Mouse (Mus musculus) embryonic facial prominence, embryonic 14.5 days (tissue): ENCODE measurements around the gene Gjb4. TPM values are rescaled to one million over a fixed set of nuclear protein-coding genes. Genes with fewer than 3 reads are reported as not detected.
A peak's percentile ranks its signal among the peaks of the same experiment; 100 is the strongest.

Experiments used
- ATAC-seq: fragments of 200-750 bp; cut with Nextera tagmentation; 2 replicates; pipeline ENCODE4 v1.8.0; 2017; ENCODE audit warnings: low read depth, moderate number of reproducible peaks, moderate TSS enrichment
- DNase-seq: peaks from one replicate; pipeline ENCODE4 v3.0.0-alpha.2; 2015; ENCODE audit warnings: low spot score
- H3K27ac ChIP-seq: fragments of 300-500 bp; sonication (generic); replicated peaks from 2 replicates; pipeline ENCODE4 v1.5.1; 2014; ENCODE audit warnings: low read depth, mild to moderate bottlenecking, low read length, moderate library complexity
- H3K27me3 ChIP-seq: fragments of 300-500 bp; sonication (generic); replicated peaks from 2 replicates; pipeline ENCODE4 v1.6.1; 2014; ENCODE audit warnings: low read length; ENCODE audit not compliant: control insufficient read depth, insufficient read depth
- H3K36me3 ChIP-seq: fragments of 300-500 bp; sonication (generic); 2 replicates; pipeline ENCODE4 v1.6.1; 2014; ENCODE audit warnings: low read length, mixed read lengths; ENCODE audit not compliant: control insufficient read depth, insufficient read depth
- H3K4me1 ChIP-seq: fragments of 300-500 bp; sonication (generic); 2 replicates; pipeline ENCODE4 v1.6.1; 2014; ENCODE audit warnings: antibody characterized with exemption, low read length; ENCODE audit not compliant: control insufficient read depth, insufficient read depth
- H3K4me2 ChIP-seq: fragments of 300-500 bp; sonication (generic); 2 replicates; pipeline ENCODE4 v1.6.1; 2014; ENCODE audit warnings: low read depth, mild to moderate bottlenecking, low read length, moderate library complexity, mixed read lengths
- H3K4me3 ChIP-seq: fragments of 300-500 bp; sonication (generic); 2 replicates; pipeline ENCODE4 v1.5.1; 2014; ENCODE audit warnings: low read depth, mild to moderate bottlenecking, low read length
- H3K9ac ChIP-seq: fragments of 300-500 bp; sonication (generic); 2 replicates; pipeline ENCODE4 v1.6.1; 2014; ENCODE audit warnings: low read depth, mild to moderate bottlenecking, low read length, moderate library complexity, mixed read lengths
- H3K9me3 ChIP-seq: fragments of 300-500 bp; sonication (generic); 2 replicates; pipeline ENCODE4 v1.6.1; 2016; ENCODE audit warnings: low read length; ENCODE audit not compliant: control insufficient read depth
- WGBS: fragments of 180-500 bp; shearing (Covaris S2); extraction: QIAGEN DNeasy Blood & Tissue Kit; methylation state at CpG from one replicate; pipeline ENCODE4 v1.1.7; 2014; 5-methylcytosine and 5-hydroxymethylcytosine counted together
- polyA plus RNA-seq: library from polyadenylated mRNA; unstranded; fragments of >200 nt; fragmentation: Nextera tagmentation; extraction: Ambion mirVana; gene quantifications from 2 replicates; pipeline ENCODE4 v1.2.1, GENCODE M21; 2014

Gjb4 gene
- polyA plus RNA-seq, 1 experiment from 2014 or later = 1.3 TPM

- ATAC-seq = no peak
- no peak for DNase-seq
Measured at GRCm38 (mm10) chr4:127334870-127335504, 18.9 kb downstream of the Gjb4 start.

GRCm38 (mm10) chr4:127331171-127331570 lies 22.7 kb downstream of the Gjb4 start:
- no peak overlapping the region for H3K9ac ChIP-seq
- 21% methylated on average over 13 of the region's 13 CpGs for whole genome bisulfite sequencing
- ATAC-seq = no peak
- H3K4me1 ChIP-seq = peaks cover 7% of the 10 kb centered on the region
- peak overlapping the region; percentile 45 for H3K4me2 ChIP-seq
- no peaks in the 10 kb centered on the region for H3K36me3 ChIP-seq
- DNase-seq = no peak
- peak overlapping the region; percentile 31; the same call in 1 of the 2 replicates for H3K4me3 ChIP-seq
- H3K27me3 ChIP-seq = peaks cover 55% of the 10 kb centered on the region
- H3K27ac ChIP-seq = no peak overlapping the region
- no peaks in the 10 kb centered on the region for H3K9me3 ChIP-seq

More at GRCm38 (mm10) chr4:127334870-127335504, 18.9 kb downstream of the Gjb4 start:
- Histone ChIP-seq H3K4me1 (peaks cover 7% of the 10 kb centered on the region), H3K36me3 (no peaks in the 10 kb centered on the region), H3K9ac (no peak overlapping the region), H3K4me2 (no peak overlapping the region), H3K9me3 (no peaks in the 10 kb centered on the region), H3K27ac (no peak overlapping the region), H3K4me3 (no peak overlapping the region), H3K27me3 (peaks cover 30% of the 10 kb centered on the region)
- WGBS = 28% methylated on average over 5 of the region's 5 CpGs

DNA sequence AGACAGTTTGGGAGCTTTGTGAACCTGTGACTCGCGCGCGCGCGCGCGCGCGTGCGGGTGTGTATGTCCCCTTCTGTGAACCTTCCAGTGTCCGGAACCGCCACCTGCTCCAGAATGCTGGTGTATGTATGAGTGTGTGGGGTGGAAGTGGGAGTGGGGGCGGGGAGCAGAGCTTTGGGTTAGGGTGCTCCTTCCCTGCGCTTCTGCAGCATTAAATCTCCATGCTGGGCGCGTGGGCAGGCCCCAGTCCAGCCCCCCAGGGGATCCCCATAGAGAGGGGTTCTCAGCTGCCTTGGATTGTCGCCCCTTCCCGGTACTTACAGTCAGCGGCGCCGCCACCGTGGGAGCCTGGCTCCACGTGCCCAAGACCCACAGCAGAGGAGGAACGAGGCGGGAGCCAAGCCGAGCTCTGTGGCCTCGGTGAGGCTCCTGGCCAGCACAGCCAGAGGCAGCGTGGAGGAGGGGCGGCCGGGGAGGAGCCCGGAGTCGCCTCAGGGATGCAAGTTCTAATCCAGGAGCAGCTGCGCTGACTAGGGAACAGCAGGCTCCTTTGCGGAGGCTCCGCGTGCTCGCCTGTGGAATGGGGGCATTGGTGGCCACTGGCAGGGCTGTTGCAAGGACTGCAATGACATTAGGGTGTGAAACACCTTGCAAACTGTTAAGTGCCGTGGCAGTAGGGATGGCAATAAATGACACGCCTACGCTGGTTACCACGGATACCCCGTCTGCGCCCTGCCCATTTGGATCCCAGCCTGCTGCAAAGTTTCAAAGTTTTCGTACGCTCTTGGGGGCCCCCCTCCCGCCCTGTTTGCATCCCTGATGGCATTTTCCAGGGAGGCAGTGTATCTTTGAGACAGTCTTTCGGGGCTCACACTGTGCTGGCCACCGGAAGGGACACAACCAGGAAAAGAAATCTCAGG lies 23.4 kb downstream of the Gjb4 start, which contains the start of gene Gjb3:
Gene Gjb3, minus strand, starts transcription at position 664 of the 920 bp plus-strand sequence.
- Histone ChIP-seq H3K36me3 (no peaks in the 10 kb centered on the region), H3K4me3 (peak within 1 kb of the TSS; percentile 31), H3K27ac (peak within 1 kb of the TSS; percentile 61; the same call in 1 of the 2 replicates), H3K9ac (peak within 1 kb of the TSS; percentile 27; the same call in 1 of the 2 replicates), H3K4me1 (peaks cover 7% of the 10 kb centered on the region), H3K9me3 (no peaks in the 10 kb centered on the region), H3K27me3 (peaks cover 61% of the 10 kb centered on the region), H3K4me2 (peak within 1 kb of the TSS; percentile 45)
- DNase-seq = no peak
- ATAC-seq = 0 out of 2 replicates have a peak, but pooled peaks have one; percentile 7
- 2% methylated on average over 46 of the region's 49 CpGs for WGBS

DNA sequence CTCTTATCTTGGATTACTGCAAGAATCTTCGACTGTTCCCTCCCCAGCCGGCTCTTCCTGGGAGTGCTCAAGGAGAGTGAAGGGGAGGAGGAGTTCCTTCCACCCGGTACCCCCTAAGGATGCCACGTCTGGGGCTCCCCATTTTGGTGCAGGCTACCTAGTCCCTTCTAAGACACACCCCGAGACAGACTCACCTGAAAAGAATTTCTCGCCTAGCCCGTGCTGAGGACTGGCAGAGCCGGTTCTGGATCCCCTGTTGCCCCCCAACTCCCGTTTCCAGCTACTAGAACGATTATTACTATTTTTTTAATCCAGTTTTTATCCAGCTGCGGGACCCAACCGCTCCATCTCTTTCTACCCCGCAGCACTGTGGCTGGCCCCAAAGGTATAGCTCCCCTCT lies 24.1 kb downstream of the Gjb4 start:
- peak overlapping the region; percentile 31 for H3K4me3 ChIP-seq
- DNase-seq = peak; percentile 72
- no peaks in the 10 kb centered on the region for H3K9me3 ChIP-seq
- H3K27me3 ChIP-seq = peaks cover 62% of the 10 kb centered on the region
- ATAC-seq = peak; percentile 30; the same call in 1 of the 2 replicates
- H3K36me3 ChIP-seq = no peaks in the 10 kb centered on the region
- H3K4me2 ChIP-seq = peak overlapping the region; percentile 45
- 1% methylated on average over 13 of the region's 13 CpGs for WGBS
- H3K27ac ChIP-seq = peak overlapping the region; percentile 61; the same call in 1 of the 2 replicates
- H3K9ac ChIP-seq = no peak overlapping the region
- H3K4me1 ChIP-seq = peaks cover 7% of the 10 kb centered on the region

- Histone ChIP-seq H3K27me3 (peaks cover 62% of the 10 kb centered on the region), H3K4me3 (no peak overlapping the region)
- no peak for DNase-seq
Measured at GRCm38 (mm10) chr4:127329046-127329445, 24.8 kb downstream of the Gjb4 start.

GRCm38 (mm10) chr4:127328378-127328777 lies 25.5 kb downstream of the Gjb4 start:
- no peak for ATAC-seq
- no peaks in the 10 kb centered on the region for H3K9me3 ChIP-seq
- H3K4me2 ChIP-seq = no peak overlapping the region
- no peak overlapping the region for H3K9ac ChIP-seq
- no peak overlapping the region for H3K4me3 ChIP-seq
- DNase-seq = no peak
- peaks cover 62% of the 10 kb centered on the region for H3K27me3 ChIP-seq
- 67% methylated on average over 7 of the region's 7 CpGs for whole genome bisulfite sequencing
- H3K4me1 ChIP-seq = peaks cover 7% of the 10 kb centered on the region
- H3K27ac ChIP-seq = no peak overlapping the region
- H3K36me3 ChIP-seq = no peaks in the 10 kb centered on the region

More at GRCm38 (mm10) chr4:127329046-127329445, 24.8 kb downstream of the Gjb4 start:
- WGBS = 5% methylated on average over 3 of the region's 3 CpGs
- H3K36me3 ChIP-seq = no peaks in the 10 kb centered on the region
- peaks cover 7% of the 10 kb centered on the region for H3K4me1 ChIP-seq
- no peaks in the 10 kb centered on the region for H3K9me3 ChIP-seq
- no peak overlapping the region for H3K9ac ChIP-seq
- ATAC-seq = no peak
- H3K4me2 ChIP-seq = no peak overlapping the region
- H3K27ac ChIP-seq = no peak overlapping the region; the same call in 1 of the 2 replicates

DNA sequence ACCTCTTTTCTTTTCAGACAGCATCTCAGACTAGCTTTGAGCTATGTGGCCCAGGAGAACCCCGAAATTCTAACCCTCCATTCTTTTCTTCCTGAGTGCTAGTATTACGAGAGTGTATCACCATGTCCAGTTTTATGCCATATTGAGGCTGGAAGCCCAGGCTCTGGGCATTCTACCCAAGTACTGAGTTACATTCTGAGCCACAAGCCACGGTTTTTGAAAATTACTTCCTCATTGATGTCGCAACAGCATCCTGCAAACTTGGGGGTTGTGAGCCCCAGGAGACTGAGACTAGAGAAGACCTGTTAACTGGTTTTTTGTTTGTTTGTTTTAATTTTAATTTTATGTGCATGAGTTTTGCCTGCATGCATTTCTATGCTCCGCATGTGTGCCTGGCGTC lies 26.1 kb downstream of the Gjb4 start:
- no peak overlapping the region for H3K4me2 ChIP-seq
- H3K9me3 ChIP-seq = no peaks in the 10 kb centered on the region
- DNase-seq = no peak
- H3K27me3 ChIP-seq = peaks cover 59% of the 10 kb centered on the region
- no peak overlapping the region for H3K4me3 ChIP-seq
- WGBS = 55% methylated on average over 6 of the region's 6 CpGs
- H3K9ac ChIP-seq = no peak overlapping the region
- no peak overlapping the region for H3K27ac ChIP-seq
- no peaks in the 10 kb centered on the region for H3K36me3 ChIP-seq
- no peak for ATAC-seq
- H3K4me1 ChIP-seq = peaks cover 7% of the 10 kb centered on the region

DNA sequence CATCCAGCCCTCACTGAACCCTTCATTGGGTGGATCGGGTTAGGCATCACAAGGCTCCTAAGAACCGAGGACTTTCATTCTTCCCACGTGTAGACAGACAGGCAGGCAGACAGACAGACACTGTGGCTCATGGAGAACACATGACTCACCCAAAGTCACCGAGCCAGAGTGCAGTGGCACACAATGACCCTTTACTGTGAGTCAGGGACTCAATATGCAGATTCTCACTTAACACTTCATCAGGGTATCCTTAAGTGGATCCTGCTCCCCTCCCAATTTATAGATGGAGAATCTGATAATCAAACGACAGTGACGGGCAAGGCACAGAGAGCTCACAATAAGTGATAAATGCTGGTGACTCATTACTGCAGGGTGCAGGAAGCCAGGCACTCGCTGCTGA lies 26.6 kb downstream of the Gjb4 start:
- Histone ChIP-seq H3K27me3 (peaks cover 54% of the 10 kb centered on the region), H3K27ac (no peak overlapping the region), H3K36me3 (no peaks in the 10 kb centered on the region), H3K9ac (no peak overlapping the region), H3K4me3 (no peak overlapping the region), H3K4me2 (no peak overlapping the region), H3K4me1 (peaks cover 7% of the 10 kb centered on the region), H3K9me3 (no peaks in the 10 kb centered on the region)
- WGBS = 58% methylated on average over 7 of the region's 7 CpGs
- no peak for ATAC-seq
- no peak for DNase-seq
